Mouse (Mus musculus) kidney, adult 2 months (tissue): ENCODE data around the gene Gm9945.

Experiments
- CTCF ChIP-seq: fragments of 200-500 bp; conservative IDR thresholded peaks from 2 replicates; pipeline ENCODE4 v1.5.1; 2011; ENCODE audit warnings: low read depth, mild to moderate bottlenecking, control low read depth, low read length, moderate library complexity, mixed read lengths; ENCODE audit not compliant: insufficient read depth, insufficient read length
- POLR2A ChIP-seq: fragments of 200-500 bp; IDR thresholded peaks from one replicate; pipeline ENCODE4 v1.6.1; 2011; ENCODE audit warnings: low read depth, low read length, control low read depth

DNA sequence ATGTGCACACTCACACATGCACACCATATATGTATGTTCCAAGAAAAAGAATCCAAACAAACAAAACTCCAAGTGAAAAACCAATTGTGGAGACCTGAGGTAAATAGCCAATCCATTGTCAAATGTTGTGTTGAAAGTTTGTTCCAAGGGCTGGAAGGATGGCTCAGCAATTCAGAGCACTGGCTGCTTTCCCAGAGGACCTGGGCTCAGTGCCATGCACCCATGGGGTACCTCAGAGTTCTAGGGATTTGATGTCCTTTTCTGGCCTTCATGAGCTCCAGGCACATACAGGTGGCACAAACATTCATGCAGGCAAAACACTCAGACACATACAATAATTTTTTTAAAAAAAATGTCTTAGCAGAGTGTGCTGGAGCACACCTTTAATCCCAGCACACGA lies 31.4 kb upstream of the Gm9945 start:
- TF ChIP-seq POLR2A (no peak), CTCF (no peak)
